Mouse (Mus musculus): ENCODE measurements around the gene Spats2.
"Not testable (repeated sequence)": the region's sequence is repeated elsewhere in the genome, so short reads cannot be mapped to it uniquely, and the experiment has no call there.

The Spats2 gene

GRCm38 (mm10) chr15:99139669-99140068 lies 14.0 kb downstream of the Spats2 start:
- DNase-seq (ENCODE audit: low spot score): no peak

- no peak for DNase-seq (ENCODE audit: low spot score)
Measured at GRCm38 (mm10) chr15:99150516-99150915, 24.8 kb downstream of the Spats2 start.

- DNase-seq (ENCODE audit: low spot score): no peak
Measured at GRCm38 (mm10) chr15:99151324-99151723, 25.6 kb downstream of the Spats2 start.

GRCm38 (mm10) chr15:99153466-99153865 lies 27.8 kb downstream of the Spats2 start:
- DNase-seq (ENCODE audit: low spot score): no peak

GRCm38 (mm10) chr15:99154515-99154914 lies 28.8 kb downstream of the Spats2 start:
- DNase-seq (ENCODE audit: low spot score): not testable (repeated sequence)

GRCm38 (mm10) chr15:99163512-99164365 lies 38.0 kb downstream of the Spats2 start:
- DNase-seq (ENCODE audit: low spot score): no peak

- no peak for DNase-seq (ENCODE audit: low spot score)
Measured at GRCm38 (mm10) chr15:99172131-99172530, 46.4 kb downstream of the Spats2 start.

- no peak for DNase-seq (ENCODE audit: low spot score)
Measured at GRCm38 (mm10) chr15:99179639-99180038, 53.9 kb downstream of the Spats2 start.

- no peak for DNase-seq (ENCODE audit: low spot score)
Measured at GRCm38 (mm10) chr15:99184217-99184914, 58.6 kb downstream of the Spats2 start.

GRCm38 (mm10) chr15:99194358-99194757 lies 68.6 kb downstream of the Spats2 start:
- DNase-seq (ENCODE audit: low spot score): no peak

- no peak for DNase-seq (ENCODE audit: low spot score)
Measured at GRCm38 (mm10) chr15:99195043-99195442, 69.3 kb downstream of the Spats2 start.

- DNase-seq (ENCODE audit: low spot score): no peak
Measured at GRCm38 (mm10) chr15:99198761-99199160, 73.0 kb downstream of the Spats2 start.

GRCm38 (mm10) chr15:99205959-99206358 lies 80.2 kb downstream of the Spats2 start:
- DNase-seq (ENCODE audit: low spot score): no peak

GRCm38 (mm10) chr15:99213183-99213582 lies 87.5 kb downstream of the Spats2 start:
- no peak for DNase-seq (ENCODE audit: low spot score)

- DNase-seq (ENCODE audit: low spot score): no peak
Measured at GRCm38 (mm10) chr15:99214941-99215340, 89.2 kb downstream of the Spats2 start.

- DNase-seq (ENCODE audit: low spot score): no peak
Measured at GRCm38 (mm10) chr15:99215741-99216463, 90.2 kb downstream of the Spats2 start.

GRCm38 (mm10) chr15:99217630-99218029 lies 91.9 kb downstream of the Spats2 start:
- DNase-seq (ENCODE audit: low spot score): no peak

GRCm38 (mm10) chr15:99221315-99221952 lies 95.7 kb downstream of the Spats2 start:
- DNase-seq (ENCODE audit: low spot score): no peak

GRCm38 (mm10) chr15:99222794-99223584 lies 97.3 kb downstream of the Spats2 start:
- DNase-seq (ENCODE audit: low spot score): no peak

- peak; percentile 66 for DNase-seq (ENCODE audit: low spot score)
Measured at GRCm38 (mm10) chr15:99223585-99224207, 98.0 kb downstream of the Spats2 start.

Measured in left cerebral cortex, adult 11 months (tissue).